Mouse (Mus musculus) kidney, postnatal 36 days (tissue): ENCODE data around the gene Gm11492.

ENCODE experiments used
- DNase-seq, 2 experiments: peaks; one replicate each; pipeline ENCODE4 v3.0.0; 2021 to 2022; ENCODE audit warnings: mixed read lengths in 2 of 2

The Gm11492 gene

DNA sequence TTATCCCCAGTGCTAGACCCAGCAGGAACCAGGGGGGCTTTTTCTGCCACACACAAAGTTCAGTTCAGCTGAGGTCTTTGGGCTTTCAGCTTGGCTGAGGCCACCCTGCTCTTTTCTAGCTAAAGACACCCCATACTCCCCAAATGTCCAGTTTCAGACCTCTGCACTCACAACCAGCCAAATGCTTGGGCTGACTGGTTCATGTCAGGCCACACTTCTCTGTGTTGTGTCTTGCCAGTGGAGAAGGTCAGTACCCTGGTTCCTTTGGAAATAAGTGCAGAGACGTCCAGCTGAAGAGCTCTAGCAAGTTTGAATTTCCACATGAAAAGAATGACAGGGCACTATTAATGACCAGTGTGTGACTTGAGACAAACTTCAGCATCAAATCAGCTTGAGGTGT, 13.3 kb downstream of the Gm11492 start:
- DNase-seq = no peak

- DNase-seq = no peak
These were observed 14.2 kb downstream of the Gm11492 start for GRCm38 (mm10) chr11:87580543-87581085.

DNA sequence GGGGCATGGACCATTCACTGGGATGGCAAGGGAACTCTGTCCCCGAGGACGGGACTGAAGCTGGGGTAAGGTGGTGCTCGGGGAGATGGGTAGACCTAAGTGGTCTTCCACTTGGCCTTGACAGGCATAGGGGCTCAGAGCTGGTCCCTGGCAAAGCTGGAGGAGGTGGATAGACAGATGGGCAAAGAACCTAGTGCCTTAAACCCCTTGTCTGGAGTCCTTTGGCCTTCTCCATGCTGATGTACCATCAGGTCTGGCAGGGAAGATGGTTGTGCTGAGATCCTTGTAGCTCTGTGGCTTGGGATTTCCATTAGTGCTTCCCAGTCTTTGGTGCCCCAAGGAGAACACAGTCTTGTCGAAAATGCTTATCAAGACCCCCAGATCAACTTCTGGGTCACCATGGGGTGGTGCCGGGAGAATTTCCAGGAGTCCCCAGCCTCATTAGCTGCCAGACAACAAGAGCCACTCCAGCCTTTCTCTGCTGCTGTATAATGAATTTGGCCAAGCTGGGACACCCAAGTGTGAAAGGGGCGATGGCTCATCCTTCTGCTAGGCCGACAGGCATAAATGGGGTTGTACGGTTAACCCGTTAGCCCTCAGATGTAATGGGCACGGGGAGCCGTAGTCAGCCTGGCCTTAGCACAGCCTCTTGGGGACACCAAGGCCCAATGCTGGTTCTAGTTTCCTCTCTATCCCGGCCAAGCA, 14.9 kb downstream of the Gm11492 start:
- DNase-seq = no peak

DNA sequence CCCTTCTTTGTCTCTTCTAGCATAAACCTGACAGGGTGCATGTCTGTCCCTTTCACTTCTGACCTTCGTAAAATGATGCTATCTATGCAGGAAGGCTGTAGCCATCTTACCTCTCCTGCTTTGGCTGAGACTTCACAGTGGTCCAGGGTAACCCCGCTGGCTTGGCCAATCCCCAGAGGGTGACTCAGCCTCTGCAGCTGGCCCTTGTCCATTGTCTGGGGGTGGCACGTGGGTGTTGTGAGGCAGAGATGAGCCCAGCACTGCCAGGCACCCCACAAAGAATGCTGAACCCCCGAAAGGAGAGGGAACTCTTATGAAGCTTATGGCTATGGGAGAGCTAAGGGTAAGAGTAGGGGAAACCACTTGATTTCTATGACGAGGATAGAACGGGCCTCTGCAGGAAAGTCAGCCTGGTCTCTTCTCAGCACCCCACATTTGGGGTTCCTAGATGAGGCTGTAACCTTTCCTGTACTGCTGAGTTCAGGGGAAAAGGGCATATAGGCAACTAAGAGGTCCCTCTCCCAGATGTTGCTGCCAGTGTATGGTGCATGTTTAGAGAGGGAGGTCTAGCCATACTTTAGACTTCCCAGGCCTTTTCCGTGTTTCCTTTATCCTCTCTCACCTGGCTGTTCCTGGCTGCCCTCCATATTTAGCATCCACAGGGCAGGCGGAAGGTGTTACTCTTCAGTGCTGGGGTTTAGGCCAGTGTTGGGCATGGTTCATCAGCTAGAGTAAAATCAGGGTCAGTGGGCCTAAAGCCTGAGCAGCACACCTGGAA, 15.7 kb downstream of the Gm11492 start:
- DNase-seq = no peak

- no peak for DNase-seq
These were observed 17.0 kb downstream of the Gm11492 start for GRCm38 (mm10) chr11:87583291-87584034.

DNA sequence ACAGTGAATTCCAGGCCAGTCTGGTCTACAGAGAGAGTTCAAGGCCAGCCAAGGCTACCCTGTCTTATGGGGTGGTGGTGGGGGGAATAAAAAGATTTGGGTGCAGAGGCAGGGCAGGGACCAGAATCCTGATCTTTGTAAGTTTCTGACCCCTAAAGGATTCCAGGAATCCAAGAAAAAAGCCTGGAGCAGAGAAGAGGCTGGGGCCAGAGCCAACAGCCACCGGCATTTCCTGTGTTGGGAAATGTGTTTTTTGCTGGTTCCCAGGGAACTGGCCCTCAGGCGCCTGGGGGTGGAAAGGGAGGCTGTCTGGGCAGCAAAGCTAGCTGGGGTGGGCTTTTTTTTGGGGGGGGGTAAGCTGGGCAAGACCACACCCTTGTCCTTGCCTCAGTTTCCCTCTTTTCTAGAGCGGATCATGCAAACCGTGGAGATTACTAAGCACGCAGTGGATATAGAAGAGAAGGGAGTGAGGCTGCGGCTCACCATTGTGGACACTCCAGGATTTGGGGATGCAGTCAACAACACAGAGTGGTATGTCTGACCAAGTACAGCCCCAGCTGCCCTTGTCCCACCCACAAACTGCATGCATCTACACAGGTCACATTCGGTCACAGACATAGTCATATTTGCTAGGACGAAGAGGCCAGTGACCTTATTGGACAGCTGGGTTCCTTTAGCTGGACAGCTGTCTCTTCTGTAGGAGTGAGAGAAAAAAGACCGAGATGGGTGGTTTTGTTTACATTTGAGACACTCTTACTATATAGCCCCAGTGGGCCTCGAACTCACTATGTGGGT, 18.5 kb downstream of the Gm11492 start:
- peak; percentile 70 to 71 for DNase-seq

DNA sequence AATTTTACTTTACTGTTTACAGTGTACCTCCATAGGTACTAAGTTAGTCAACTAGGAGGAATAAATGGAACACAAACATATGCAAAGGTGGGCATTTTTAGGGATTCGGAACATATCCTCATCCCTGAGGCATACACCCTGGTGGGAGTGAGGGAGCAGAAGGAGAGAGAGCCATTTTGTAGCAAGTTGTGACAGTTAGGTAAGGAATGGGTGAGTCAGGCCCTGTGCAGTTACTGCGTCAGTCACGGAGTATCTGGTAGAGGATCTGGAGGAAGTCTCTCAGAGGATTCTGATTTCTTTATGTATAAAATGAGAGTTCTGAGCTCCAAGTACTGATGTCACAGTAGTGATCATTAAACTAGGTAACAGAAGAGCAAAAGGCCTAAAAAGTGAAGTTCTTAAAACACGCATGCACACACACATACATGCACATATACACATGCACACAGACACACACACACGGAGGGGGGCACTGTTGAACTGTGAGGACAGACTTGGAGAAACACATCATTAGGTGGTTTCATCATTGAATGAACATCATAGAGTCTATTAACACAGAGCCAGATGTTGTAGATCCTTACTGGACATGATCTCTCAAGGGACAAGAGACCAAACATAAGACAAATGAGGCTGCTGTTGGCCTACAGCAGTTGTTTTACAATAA, 20.9 kb downstream of the Gm11492 start:
- DNase-seq = no peak

DNA sequence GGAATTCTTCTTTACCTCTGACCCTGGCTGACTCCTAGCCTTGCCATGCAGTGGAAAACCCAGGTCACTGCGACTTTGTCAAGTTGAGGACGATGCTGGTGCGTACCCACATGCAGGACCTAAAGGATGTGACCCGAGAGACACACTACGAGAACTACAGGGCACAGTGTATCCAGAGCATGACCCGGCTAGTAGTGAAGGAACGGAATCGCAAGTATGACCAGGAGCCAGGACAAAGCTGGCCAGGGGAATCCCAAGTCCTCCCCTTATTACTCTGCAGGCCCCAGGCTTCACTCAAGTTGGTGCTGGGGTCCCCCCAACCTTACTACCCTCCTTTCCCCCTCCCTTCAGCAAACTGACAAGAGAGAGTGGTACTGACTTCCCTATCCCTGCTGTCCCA, 23.2 kb downstream of the Gm11492 start:
- no peak for DNase-seq

- DNase-seq = peak; percentile 31 to 59
These were observed 24.5 kb downstream of the Gm11492 start for GRCm38 (mm10) chr11:87590841-87591525.

DNA sequence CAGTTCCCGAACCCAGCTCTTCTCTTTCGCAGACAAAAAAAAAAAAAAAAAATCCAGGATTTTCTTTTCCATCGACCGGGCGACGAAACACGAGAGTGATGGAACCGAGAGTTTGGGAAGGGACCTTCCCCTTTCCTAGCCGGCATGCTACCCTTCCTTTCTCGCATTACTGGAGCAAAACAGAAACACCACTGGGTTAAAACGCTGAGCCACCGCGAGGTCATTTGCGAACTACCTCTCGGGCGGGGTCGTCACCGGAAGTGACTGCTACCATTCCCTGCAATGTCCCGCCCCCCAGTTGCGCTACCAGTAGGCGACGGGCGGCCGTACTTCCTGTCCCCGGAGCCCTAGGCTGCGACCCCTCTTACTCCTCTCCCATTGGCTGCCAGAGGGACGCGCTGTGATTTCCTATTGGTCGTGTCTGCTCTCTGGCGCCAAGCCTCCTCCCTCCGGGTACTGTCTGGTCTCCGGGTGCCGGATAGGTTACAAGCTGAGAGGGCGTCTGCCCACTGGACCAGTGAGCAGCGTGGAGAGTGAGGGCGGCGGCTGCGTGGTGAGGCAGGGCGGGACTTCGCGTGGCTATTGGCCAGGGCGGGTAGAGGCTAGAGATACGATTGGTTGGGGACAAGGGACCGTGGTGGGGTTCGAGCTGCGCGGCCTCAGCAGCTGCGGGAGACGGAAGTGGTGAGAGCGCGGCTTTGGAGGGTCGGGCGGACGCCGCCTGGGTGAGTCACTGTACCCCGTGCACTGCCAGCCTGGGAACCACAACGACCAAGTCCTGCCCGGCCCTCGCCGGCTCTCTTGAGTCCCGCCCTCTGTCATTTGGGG, 25.3 kb downstream of the Gm11492 start, which contains the start of gene Mtmr4:
Gene Mtmr4 (plus strand): TSS at position 637 of the 828 bp plus-strand sequence.
- DNase-seq = peak; percentile 99 to 100

GRCm38 (mm10) chr11:87592354-87592695, 25.9 kb downstream of the Gm11492 start:
- no peak for DNase-seq

- peak; percentile 78 to 86 for DNase-seq
These were observed 26.5 kb downstream of the Gm11492 start for GRCm38 (mm10) chr11:87592713-87593598.

- DNase-seq = peak; percentile 93
These were observed 28.9 kb downstream of the Gm11492 start for GRCm38 (mm10) chr11:87595327-87595841.

GRCm38 (mm10) chr11:87595976-87596375, 29.5 kb downstream of the Gm11492 start:
- no peak for DNase-seq

GRCm38 (mm10) chr11:87596492-87596891, 30.0 kb downstream of the Gm11492 start:
- no peak for DNase-seq

DNA sequence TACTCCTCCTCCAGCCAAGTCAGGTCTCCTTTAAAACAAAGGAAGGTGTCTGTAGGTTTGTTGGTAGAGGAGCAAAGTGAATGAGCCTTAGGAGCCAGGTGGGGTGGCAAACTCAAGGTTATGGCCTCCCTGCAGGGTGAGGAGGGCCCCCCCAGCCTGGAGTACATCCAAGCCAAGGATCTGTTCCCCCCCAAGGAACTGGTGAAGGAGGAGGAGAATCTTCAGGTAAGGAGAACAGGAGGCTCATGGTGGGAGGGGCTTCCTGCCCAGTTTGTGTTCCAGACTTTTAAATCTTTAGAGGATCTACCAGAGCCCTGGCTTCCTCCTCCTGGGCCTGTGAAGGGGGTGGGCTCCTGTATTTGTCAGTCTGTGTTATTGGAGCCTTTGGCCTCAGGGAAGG, 30.6 kb downstream of the Gm11492 start:
- no peak for DNase-seq

DNA sequence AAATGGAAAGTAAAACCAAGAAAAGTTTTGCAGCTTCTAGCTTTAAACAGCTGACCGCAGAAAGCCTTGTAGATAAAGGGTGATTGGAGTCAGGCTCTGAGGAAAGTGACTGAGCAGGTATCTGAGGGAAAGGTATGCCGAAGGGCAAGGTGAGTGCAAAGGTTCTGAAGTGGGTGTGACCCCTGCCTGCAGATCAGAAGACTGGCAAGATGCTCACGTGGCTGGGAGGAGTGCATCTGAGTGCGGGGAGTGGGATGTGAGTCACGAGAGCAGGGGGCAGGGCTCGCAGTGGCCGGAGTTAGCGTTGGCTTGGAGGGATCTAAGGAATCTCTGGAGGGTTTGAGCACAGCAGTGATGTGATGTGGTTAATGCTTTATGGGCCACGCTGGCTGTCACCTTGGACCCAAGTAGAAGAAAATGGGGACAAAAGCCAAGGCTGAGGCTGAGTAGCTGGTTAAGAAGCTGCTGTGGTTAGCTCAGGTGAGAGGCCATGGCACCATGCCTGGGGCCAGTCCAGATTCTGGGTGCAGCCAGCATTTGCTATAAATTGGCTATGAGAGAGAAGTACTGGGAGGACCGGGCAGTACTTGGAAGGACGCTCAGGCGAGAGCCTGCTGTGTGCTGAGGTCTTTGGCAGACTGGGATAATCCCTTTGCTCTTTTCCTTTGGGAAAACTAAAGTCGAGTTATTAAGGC, 33.1 kb downstream of the Gm11492 start:
- peak; percentile 39 to 49 for DNase-seq

DNA sequence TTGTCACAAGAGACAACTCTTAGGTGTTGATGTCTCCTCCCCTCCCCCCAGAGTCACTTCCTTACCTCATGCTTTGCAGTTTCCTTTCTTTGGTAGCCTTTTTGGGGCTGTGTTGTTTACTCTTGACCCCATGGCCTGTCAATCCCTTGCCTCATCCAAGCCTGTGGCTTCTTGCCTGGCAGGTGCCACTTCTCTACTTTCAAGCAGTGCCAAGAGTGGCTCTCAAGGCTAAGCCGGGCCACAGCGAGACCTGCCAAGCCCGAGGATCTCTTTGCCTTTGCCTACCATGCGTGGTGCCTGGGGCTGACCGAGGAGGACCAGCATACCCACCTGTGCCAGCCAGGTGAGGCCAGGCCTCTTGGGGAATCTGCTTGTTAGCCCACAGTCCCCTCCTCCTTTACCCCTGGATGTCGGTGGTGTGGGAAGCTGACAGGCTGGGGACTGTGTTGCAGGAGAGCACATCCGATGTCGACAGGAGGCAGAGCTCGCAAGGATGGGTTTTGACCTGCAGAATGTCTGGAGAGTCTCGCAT, 33.9 kb downstream of the Gm11492 start:
- DNase-seq = no peak
